In the genomic region with DNA sequence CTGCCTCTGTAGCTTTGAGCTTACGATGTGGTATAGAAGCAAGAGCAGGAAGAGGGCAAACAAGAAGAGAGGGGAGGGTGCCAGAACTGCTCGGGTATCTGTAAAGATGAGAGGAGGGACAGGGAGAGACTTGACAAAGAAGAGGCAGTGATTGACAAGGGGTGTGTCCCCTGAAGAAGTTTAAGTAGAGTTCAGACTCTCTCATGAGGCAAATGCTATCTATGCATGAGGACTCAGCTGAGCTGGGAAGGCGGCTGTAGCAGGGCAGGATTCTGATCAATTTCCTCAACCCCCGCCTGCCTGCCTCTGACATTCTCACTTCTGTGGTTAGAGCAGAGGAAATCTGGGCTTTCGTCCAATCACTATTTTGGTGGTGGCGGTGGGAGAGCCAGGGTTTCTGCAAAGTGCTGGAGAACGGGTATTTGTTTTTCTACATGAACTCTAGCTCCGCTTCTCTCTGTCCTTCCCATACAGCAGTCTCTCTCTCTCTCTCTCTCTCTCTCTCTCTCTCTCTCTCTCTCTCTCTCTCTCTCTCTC, we compare ENCODE assay signal across 9 mouse cellular contexts. TPM values are rescaled to one million over a fixed set of nuclear protein-coding genes. Genes with fewer than 3 reads are reported as not detected.
DNase-seq lines count a peak whose midpoint lies in the region; ATAC-seq lines count a peak whose summit lies in the region.
"Had no signal": no experiment of that assay in that cellular context is flagged by ENCODE, and none has a peak within 500 bp of the region (broad histone marks: within the 10 kb centered on the region; RNA-seq: fewer than 3 reads in every experiment).

No protein-coding gene starts in this region.

- no peak overlapping the region for H3K27ac ChIP-seq in hindbrain, embryonic 11.5 days (ENCODE audit: low read depth, low read length)

- WGBS in hindbrain, embryonic 11.5 days: 10% methylated on average over 8 of the region's 8 CpGs

- H3K4me2 ChIP-seq in hindbrain, embryonic 11.5 days (replicated peaks; ENCODE audit: low read depth, low read length): peak overlapping the region; percentile 18; the same call in 1 of the 2 replicates

- H3K4me1 ChIP-seq in hindbrain, embryonic 11.5 days (replicated peaks; ENCODE audit: control insufficient read depth, insufficient read depth, low read length): no peaks in the 10 kb centered on the region

- no peak overlapping the region for H3K4me3 ChIP-seq in hindbrain, embryonic 11.5 days (ENCODE audit: low read depth, low read length)
- H3K4me3 ChIP-seq: erythroblast, embryonic 14.5 days had no signal

- H3K27me3 ChIP-seq in hindbrain, embryonic 11.5 days (ENCODE audit: control insufficient read depth, insufficient read depth, low read length): no peaks in the 10 kb centered on the region

- peak; percentile 49 for DNase-seq in CD4-positive, CD25-positive, alpha-beta regulatory T cell, adult 2 months (ENCODE audit: low read depth, low spot score)
- DNase-seq in adrenal gland, postnatal 36 days: peak; percentile 67 to 75
- peak; percentile 78 to 84 for DNase-seq in frontal cortex, postnatal 14 days (ENCODE audit: low spot score in 2 of 2)
- DNase-seq in hindbrain, embryonic 11.5 days (ENCODE audit: low spot score): peak; percentile 30
- peak; percentile 93 for DNase-seq in layer of hippocampus, adult 9-11 months
- peak; percentile 93 for DNase-seq in lung, postnatal 10 days
- peak; percentile 89 to 93 for DNase-seq in right cerebral cortex, postnatal 10 days (ENCODE audit: low spot score in 2 of 2)
- DNase-seq in thymus, adult 18-20 months: no peak

- no peaks in the 10 kb centered on the region for H3K9me3 ChIP-seq in hindbrain, embryonic 11.5 days (ENCODE audit: control insufficient read depth, low read length)

- peak; percentile 46 for ATAC-seq in hindbrain, embryonic 11.5 days (ENCODE audit: low FRiP score)

- H3K36me3 ChIP-seq in hindbrain, embryonic 11.5 days (ENCODE audit: control insufficient read depth, insufficient read depth, low read length): no peaks in the 10 kb centered on the region

- H3K9ac ChIP-seq in hindbrain, embryonic 11.5 days (ENCODE audit: low read depth, low read length): 0 out of 2 replicates have a peak overlapping the region, but pooled peaks have one; percentile 31

RNA-seq across cellular contexts. Expression of gene B4galt3, which starts 7.5 kb away (rescaled TPM):
- 10 to 100 TPM; 27.1 to 36.6 TPM for total RNA-seq in adrenal gland, postnatal 36 days (2021)
- polyA plus RNA-seq in hindbrain, embryonic 11.5 days (2014; fragmentation: Nextera tagmentation; extraction: Ambion mirVana): 59.1 and 66.3 TPM in 2 replicates

RNA-seq across cellular contexts. Expression of gene Ndufs2, which starts 11.5 kb away (rescaled TPM):
- total RNA-seq in adrenal gland, postnatal 36 days (2021): 100 to 1,000 TPM; 657 to 866 TPM
- 259 and 263 TPM in 2 replicates for polyA plus RNA-seq in hindbrain, embryonic 11.5 days (2014; fragmentation: Nextera tagmentation; extraction: Ambion mirVana)

RNA-seq across cellular contexts. Expression of gene Adamts4, which starts 12.4 kb away (rescaled TPM):
- 1 to 10 TPM in 1 of 2 experiments, under 1 TPM in 1; 0.79 to 4.2 TPM for total RNA-seq in adrenal gland, postnatal 36 days (2021)
- 4.6 and 5.4 TPM in 2 replicates for polyA plus RNA-seq in hindbrain, embryonic 11.5 days (2014; fragmentation: Nextera tagmentation; extraction: Ambion mirVana)
- polyA plus RNA-seq: erythroblast, embryonic 14.5 days had no signal

RNA-seq across cellular contexts. Expression of gene Ppox, which starts 18.3 kb away (rescaled TPM):
- total RNA-seq in adrenal gland, postnatal 36 days (2021): 10 to 100 TPM; 31.1 to 40.8 TPM
- 48.1 and 51.8 TPM in 2 replicates for polyA plus RNA-seq in hindbrain, embryonic 11.5 days (2014; fragmentation: Nextera tagmentation; extraction: Ambion mirVana)

RNA-seq across cellular contexts. Expression of gene Usp21, which starts 25.1 kb away (rescaled TPM):
- total RNA-seq in adrenal gland, postnatal 36 days (2021): 10 to 100 TPM; 37.1 to 44.3 TPM
- 82.8 and 85.4 TPM in 2 replicates for polyA plus RNA-seq in hindbrain, embryonic 11.5 days (2014; fragmentation: Nextera tagmentation; extraction: Ambion mirVana)

Comparison
In these comparisons a context has a peak if more than half of its experiments do, and no peak if none do; other contexts are left out.
1. DNase-seq: peak in CD4-positive, CD25-positive, alpha-beta regulatory T cell, adult 2 months (single experiment), adrenal gland, postnatal 36 days (2 of 2), frontal cortex, postnatal 14 days (2 of 2), hindbrain, embryonic 11.5 days (single experiment), layer of hippocampus, adult 9-11 months (single experiment), lung, postnatal 10 days (single experiment) and right cerebral cortex, postnatal 10 days (2 of 2); none in thymus, adult 18-20 months (0 of 2).